Mouse (Mus musculus) layer of hippocampus, postnatal 10 days (tissue): ENCODE measurements around the gene Foxs1. TPM values are rescaled to one million over a fixed set of nuclear protein-coding genes. Genes with fewer than 3 reads are reported as not detected.

Experiments used
- DNase-seq, 2 experiments: peaks; one replicate each; pipeline ENCODE4 v3.0.0; 2021; ENCODE audit warnings: low spot score in 2 of 2
- total RNA-seq, 2 experiments: library from RNA; stranded (reverse); gene quantifications; 2 replicates each; pipeline ENCODE4 v1.2.3; 2021

The Foxs1 gene
- total RNA-seq, 2 experiments from 2014 or later, result 1.5 TPM

- DNase-seq, result no peak
Observed at GRCm38 (mm10) chr2:152928988-152929370, 4.0 kb downstream of the Foxs1 start.

GRCm38 (mm10) chr2:152928219-152928987 lies 4.6 kb downstream of the Foxs1 start:
- no peak for DNase-seq

GRCm38 (mm10) chr2:152927371-152927770 lies 5.6 kb downstream of the Foxs1 start:
- no peak for DNase-seq

- no peak for DNase-seq
Observed at GRCm38 (mm10) chr2:152926896-152927295, 6.1 kb downstream of the Foxs1 start.

- DNase-seq, result no peak
Observed at GRCm38 (mm10) chr2:152925189-152925872, 7.7 kb downstream of the Foxs1 start.

GRCm38 (mm10) chr2:152924543-152924942 lies 8.5 kb downstream of the Foxs1 start:
- DNase-seq, result no peak

GRCm38 (mm10) chr2:152924128-152924527 lies 8.9 kb downstream of the Foxs1 start:
- DNase-seq, result no peak

- no peak for DNase-seq
Observed at GRCm38 (mm10) chr2:152923621-152924020, 9.4 kb downstream of the Foxs1 start.

- DNase-seq, result no peak
Observed at GRCm38 (mm10) chr2:152922376-152922775, 10.6 kb downstream of the Foxs1 start.

- no peak for DNase-seq
Observed at GRCm38 (mm10) chr2:152917671-152918070, 15.3 kb downstream of the Foxs1 start.

GRCm38 (mm10) chr2:152916111-152916510 lies 16.9 kb downstream of the Foxs1 start:
- no peak for DNase-seq

- no peak for DNase-seq
Observed at GRCm38 (mm10) chr2:152915453-152915852, 17.6 kb downstream of the Foxs1 start.

- peak; percentile 94 for DNase-seq
Observed at GRCm38 (mm10) chr2:152914310-152915120, 18.5 kb downstream of the Foxs1 start.

- no peak for DNase-seq
Observed at GRCm38 (mm10) chr2:152913471-152913870, 19.5 kb downstream of the Foxs1 start.

GRCm38 (mm10) chr2:152911432-152911831 lies 21.6 kb downstream of the Foxs1 start:
- DNase-seq, result no peak

GRCm38 (mm10) chr2:152911031-152911430 lies 22.0 kb downstream of the Foxs1 start, which contains the start of gene Mylk2:
Mylk2 (plus strand) TSS chr2:152911352.
- no peak for DNase-seq

GRCm38 (mm10) chr2:152909848-152910247 lies 23.2 kb downstream of the Foxs1 start:
- DNase-seq, result no peak

- DNase-seq, result peak in 1 of 2 experiments; percentile 39
Observed at GRCm38 (mm10) chr2:152907114-152907943, 25.7 kb downstream of the Foxs1 start.

GRCm38 (mm10) chr2:152906274-152907037 lies 26.6 kb downstream of the Foxs1 start:
- no peak for DNase-seq
